Mouse (Mus musculus) testis, adult 2 months (tissue): ENCODE measurements around the gene Cracr2a.

Source experiments
- CTCF ChIP-seq: fragments of 200-500 bp; IDR thresholded peaks from 2 replicates; pipeline ENCODE4 v1.5.1; 2012; ENCODE audit warnings: low read depth, mild to moderate bottlenecking, inconsistent platforms, low read length, moderate library complexity; ENCODE audit not compliant: control insufficient read depth, insufficient read depth, insufficient replicate concordance
- POLR2A ChIP-seq: fragments of 200-500 bp; IDR thresholded peaks from 2 replicates; pipeline ENCODE4 v1.6.1; 2012; ENCODE audit warnings: low read depth, mild to moderate bottlenecking, inconsistent platforms, low read length, moderate library complexity; ENCODE audit not compliant: control insufficient read depth

GRCm38 (mm10) chr6:127659966-127660365 lies 98.8 kb downstream of the Cracr2a start:
- no peak for TF ChIP-seq CTCF
- no peak for TF ChIP-seq POLR2A
